Mouse (Mus musculus) testis, postnatal 10 days (tissue): ENCODE data around the gene Prap1.
"Not testable (repeated sequence)": the region's sequence is repeated elsewhere in the genome, so short reads cannot be mapped to it uniquely, and the experiment has no call there.

ENCODE experiments used
- DNase-seq: peaks from one replicate; pipeline ENCODE4 v3.0.0; 2021; ENCODE audit warnings: low spot score

Prap1 gene

GRCm38 (mm10) chr7:140134033-140134432 lies 40.8 kb downstream of the Prap1 start:
- DNase-seq, result not testable (repeated sequence)

GRCm38 (mm10) chr7:140135106-140135770 lies 42.0 kb downstream of the Prap1 start:
- DNase-seq, result no peak

GRCm38 (mm10) chr7:140137135-140138020 lies 44.2 kb downstream of the Prap1 start, which contains the start of gene Mtg1:
Gene Mtg1 (plus strand): TSS chr7:140137564.
- DNase-seq, result peak; percentile 97

GRCm38 (mm10) chr7:140138021-140138310 lies 44.8 kb downstream of the Prap1 start:
- DNase-seq, result no peak

- peak; percentile 80 for DNase-seq
Measured at GRCm38 (mm10) chr7:140141350-140141749, 48.2 kb downstream of the Prap1 start.

GRCm38 (mm10) chr7:140144550-140144949 lies 51.4 kb downstream of the Prap1 start:
- no peak for DNase-seq
